Mouse (Mus musculus): ENCODE data around the gene B3gntl1. TPM values are rescaled to one million over a fixed set of nuclear protein-coding genes. Genes with fewer than 3 reads are reported as not detected.
"Not testable (repeated sequence)": the region's sequence is repeated elsewhere in the genome, so short reads cannot be mapped to it uniquely, and the experiment has no call there.

The B3gntl1 gene
- total RNA-seq, 2 experiments from 2014 or later: 5.5 to 7.0 TPM

- DNase-seq (ENCODE audit: low spot score in 2 of 2): no peak
Observed at GRCm38 (mm10) chr11:121686091-121686490, 13.1 kb upstream of the B3gntl1 start.

GRCm38 (mm10) chr11:121685491-121686001, 12.6 kb upstream of the B3gntl1 start:
- no peak for DNase-seq (ENCODE audit: low spot score in 2 of 2)

- DNase-seq (ENCODE audit: low spot score in 2 of 2): no peak
Observed at GRCm38 (mm10) chr11:121683243-121683642, 10.3 kb upstream of the B3gntl1 start.

- DNase-seq (ENCODE audit: low spot score in 2 of 2): no peak
Observed at GRCm38 (mm10) chr11:121680750-121681149, 7.8 kb upstream of the B3gntl1 start.

GRCm38 (mm10) chr11:121679581-121679980, 6.6 kb upstream of the B3gntl1 start:
- DNase-seq (ENCODE audit: low spot score in 2 of 2): peak; percentile 12 to 37

GRCm38 (mm10) chr11:121676836-121677235, 3.9 kb upstream of the B3gntl1 start:
- DNase-seq (ENCODE audit: low spot score in 2 of 2): no peak

GRCm38 (mm10) chr11:121673629-121674028, 676 bp upstream of the B3gntl1 start:
- no peak for DNase-seq (ENCODE audit: low spot score in 2 of 2)

- DNase-seq (ENCODE audit: low spot score in 2 of 2): no peak
Observed at GRCm38 (mm10) chr11:121672312-121672989, 502 bp downstream of the B3gntl1 start.

- no peak for DNase-seq (ENCODE audit: low spot score in 2 of 2)
Observed at GRCm38 (mm10) chr11:121670926-121671325, 2.0 kb downstream of the B3gntl1 start.

GRCm38 (mm10) chr11:121668776-121669175, 4.2 kb downstream of the B3gntl1 start:
- DNase-seq (ENCODE audit: low spot score in 2 of 2): no peak

GRCm38 (mm10) chr11:121667541-121667940, 5.4 kb downstream of the B3gntl1 start:
- no peak for DNase-seq (ENCODE audit: low spot score in 2 of 2)

GRCm38 (mm10) chr11:121661116-121661515, 11.8 kb downstream of the B3gntl1 start:
- DNase-seq (ENCODE audit: low spot score in 2 of 2): no peak

GRCm38 (mm10) chr11:121660604-121661003, 12.3 kb downstream of the B3gntl1 start:
- DNase-seq (ENCODE audit: low spot score in 2 of 2): not testable (repeated sequence)

GRCm38 (mm10) chr11:121658151-121658550, 14.8 kb downstream of the B3gntl1 start:
- DNase-seq (ENCODE audit: low spot score in 2 of 2): no peak

- DNase-seq (ENCODE audit: low spot score in 2 of 2): no peak
Observed at GRCm38 (mm10) chr11:121655807-121656511, 17.0 kb downstream of the B3gntl1 start.

GRCm38 (mm10) chr11:121655166-121655806, 17.7 kb downstream of the B3gntl1 start:
- DNase-seq (ENCODE audit: low spot score in 2 of 2): no peak

- no peak for DNase-seq (ENCODE audit: low spot score in 2 of 2)
Observed at GRCm38 (mm10) chr11:121654406-121654945, 18.5 kb downstream of the B3gntl1 start.

- DNase-seq (ENCODE audit: low spot score in 2 of 2): no peak
Observed at GRCm38 (mm10) chr11:121653631-121654030, 19.3 kb downstream of the B3gntl1 start.

- peak; percentile 43 to 77 for DNase-seq (ENCODE audit: low spot score in 2 of 2)
Observed at GRCm38 (mm10) chr11:121652547-121653305, 20.2 kb downstream of the B3gntl1 start.

GRCm38 (mm10) chr11:121651983-121652382, 21.0 kb downstream of the B3gntl1 start:
- no peak for DNase-seq (ENCODE audit: low spot score in 2 of 2)

GRCm38 (mm10) chr11:121651556-121651955, 21.4 kb downstream of the B3gntl1 start:
- DNase-seq (ENCODE audit: low spot score in 2 of 2): no peak
